Mouse (Mus musculus): ENCODE measurements around the gene Nenf.

- TF ChIP-seq MAX (IDR thresholded peaks at IDR 0.05; ENCODE audit: low read depth) (no peak), CEBPB (IDR thresholded peaks at IDR 0.05; ENCODE audit: insufficient read depth, poor library complexity, severe bottlenecking) (no peak), POLR2A (IDR thresholded peaks at IDR 0.05; ENCODE audit: insufficient read length, low read depth) (no peak), USF1 (IDR thresholded peaks at IDR 0.05; ENCODE audit: low read depth) (no peak), MYOG (IDR thresholded peaks at IDR 0.05; ENCODE audit: control insufficient read depth in 1 of 3, insufficient read depth in 1 of 3, insufficient read length in 2 of 3, low read depth in 2 of 3) (no peak)
These were observed 46.5 kb upstream of the Nenf start for GRCm38 (mm10) chr1:191364477-191364876.
